Mouse (Mus musculus) left cerebral cortex, adult 8-10 months (tissue): ENCODE data around the gene Slc30a3. TPM values are rescaled to one million over a fixed set of nuclear protein-coding genes. Genes with fewer than 3 reads are reported as not detected.
"Not testable (repeated sequence)": the region's sequence is repeated elsewhere in the genome, so short reads cannot be mapped to it uniquely, and the experiment has no call there.

ENCODE experiments used
- DNase-seq, 2 experiments: peaks; one replicate each; pipeline ENCODE4 v3.0.0; 2022; ENCODE audit warnings: low spot score in 2 of 2
- total RNA-seq, 4 experiments: library from RNA; stranded (reverse); gene quantifications; 2 replicates each; pipeline ENCODE4 v1.2.4; 2022

The Slc30a3 gene
- total RNA-seq, 4 experiments from 2014 or later: 102 to 124 (median 110) TPM

DNA sequence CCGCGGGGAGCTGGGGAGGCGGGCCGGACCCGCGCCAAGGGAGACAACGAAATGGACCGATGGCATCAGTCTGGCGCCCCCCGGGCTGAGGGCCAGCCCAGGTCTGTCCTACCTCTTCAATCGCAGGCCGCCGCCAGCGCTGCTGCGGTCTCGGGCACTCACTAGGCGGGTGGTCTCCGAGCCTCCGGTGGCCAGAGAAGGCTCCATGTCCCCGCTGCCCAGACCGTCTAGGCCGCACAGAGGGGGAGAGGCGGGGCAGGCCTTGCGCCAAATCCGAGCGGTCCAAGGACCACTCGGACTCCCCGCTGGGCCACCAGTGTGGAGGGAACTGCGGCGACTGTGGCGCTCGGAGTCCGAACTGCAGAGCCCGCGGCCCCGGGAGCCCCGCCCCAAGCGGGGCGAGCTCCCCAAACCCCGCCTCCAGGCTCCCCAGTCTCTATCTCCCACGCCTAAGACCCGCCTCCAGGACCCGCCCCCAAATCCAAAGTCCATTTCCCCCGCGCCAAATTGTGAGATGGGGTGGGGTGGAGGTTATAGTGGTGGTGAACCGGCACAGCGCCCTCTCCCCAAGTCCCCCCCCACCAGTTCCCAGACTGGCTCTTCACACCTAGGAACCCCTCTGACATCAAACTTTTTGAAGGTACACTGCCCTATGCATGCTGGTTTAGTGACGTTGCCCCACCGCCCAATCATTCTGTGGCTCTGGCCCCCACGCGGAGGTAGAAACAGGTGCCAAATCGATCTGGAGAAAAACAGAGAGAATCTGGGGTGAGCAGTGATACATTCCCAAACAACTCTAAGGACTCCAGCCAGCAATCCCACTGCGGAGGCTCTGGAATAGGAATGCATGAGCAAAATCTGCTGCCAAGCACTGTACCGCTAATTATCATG, 14.6 kb downstream of the Slc30a3 start:
- DNase-seq: peak in 1 of 2 experiments; percentile 69

- peak in 1 of 2 experiments; percentile 70 for DNase-seq
These were observed 15.6 kb downstream of the Slc30a3 start for GRCm38 (mm10) chr5:31092231-31092975.

GRCm38 (mm10) chr5:31087131-31087530, 20.9 kb downstream of the Slc30a3 start:
- DNase-seq: no peak

DNA sequence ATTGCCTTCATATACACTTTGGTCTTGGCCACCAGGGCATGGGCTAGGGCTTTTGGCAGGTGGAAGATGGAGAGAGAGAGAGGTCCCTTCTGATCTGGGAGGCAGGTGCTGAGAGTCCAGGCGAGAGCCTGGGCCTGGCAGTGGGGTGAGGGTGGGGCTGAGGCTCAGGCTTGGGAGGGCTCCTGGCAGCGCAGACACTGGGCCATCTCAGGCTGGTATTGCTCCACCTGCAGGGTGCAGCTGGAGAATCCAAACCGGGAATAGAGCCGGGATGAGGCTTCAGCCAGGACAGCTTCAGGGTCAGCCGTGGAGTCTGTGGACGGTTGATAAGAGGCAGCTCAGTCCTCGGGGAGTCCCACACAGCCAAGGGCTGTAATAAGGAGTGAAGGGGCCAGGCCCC, 21.4 kb downstream of the Slc30a3 start:
- DNase-seq: no peak

- DNase-seq: no peak
These were observed 24.1 kb downstream of the Slc30a3 start for GRCm38 (mm10) chr5:31083949-31084348.

- DNase-seq: no peak
These were observed 25.0 kb downstream of the Slc30a3 start for GRCm38 (mm10) chr5:31082935-31083625.

DNA sequence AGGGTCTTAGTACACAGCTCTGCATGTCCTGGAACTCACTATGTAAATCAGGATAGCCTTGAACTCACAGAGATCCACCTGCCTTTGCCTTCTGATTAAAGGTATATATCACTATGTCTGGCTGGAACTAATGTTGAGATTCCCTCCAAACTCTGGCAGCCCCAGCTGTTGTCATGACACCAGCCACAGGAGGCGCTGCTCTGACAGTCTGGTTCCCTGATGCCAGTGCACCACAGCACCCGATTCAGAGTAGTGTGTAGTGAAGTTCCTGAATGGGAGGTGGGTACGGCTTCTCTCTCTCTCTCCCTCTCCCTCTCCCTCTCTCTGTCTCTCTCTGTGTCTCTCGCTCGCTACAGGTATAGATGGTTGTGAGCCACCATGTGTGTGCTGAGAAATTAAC, 25.7 kb downstream of the Slc30a3 start:
- DNase-seq: no peak

- no peak for DNase-seq
These were observed 26.7 kb downstream of the Slc30a3 start for GRCm38 (mm10) chr5:31081386-31081785.

GRCm38 (mm10) chr5:31080795-31081164, 27.3 kb downstream of the Slc30a3 start:
- DNase-seq: no peak

- DNase-seq: peak in 1 of 2 experiments; percentile 77
These were observed 27.8 kb downstream of the Slc30a3 start for GRCm38 (mm10) chr5:31080059-31080794.

GRCm38 (mm10) chr5:31076346-31076745, 31.7 kb downstream of the Slc30a3 start:
- DNase-seq: no peak

DNA sequence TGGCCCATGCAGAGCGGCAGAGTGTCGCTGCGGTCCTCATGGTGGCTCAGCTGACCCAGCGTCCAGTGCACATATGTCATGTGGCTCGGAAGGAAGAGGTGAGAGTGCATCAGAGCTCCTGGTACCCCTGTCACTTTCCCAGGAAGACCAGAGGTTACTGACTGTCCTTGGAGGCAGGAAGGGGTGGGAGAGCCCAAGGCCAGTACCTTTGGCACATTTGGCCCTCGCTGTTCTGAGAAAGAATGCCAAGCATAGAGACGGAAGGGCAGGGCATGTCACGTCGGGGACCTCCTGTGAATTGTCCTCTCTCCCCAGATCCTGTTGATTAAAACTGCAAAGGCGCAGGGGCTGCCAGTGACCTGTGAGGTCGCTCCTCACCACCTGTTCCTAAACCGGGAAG, 34.9 kb downstream of the Slc30a3 start:
- DNase-seq: no peak

DNA sequence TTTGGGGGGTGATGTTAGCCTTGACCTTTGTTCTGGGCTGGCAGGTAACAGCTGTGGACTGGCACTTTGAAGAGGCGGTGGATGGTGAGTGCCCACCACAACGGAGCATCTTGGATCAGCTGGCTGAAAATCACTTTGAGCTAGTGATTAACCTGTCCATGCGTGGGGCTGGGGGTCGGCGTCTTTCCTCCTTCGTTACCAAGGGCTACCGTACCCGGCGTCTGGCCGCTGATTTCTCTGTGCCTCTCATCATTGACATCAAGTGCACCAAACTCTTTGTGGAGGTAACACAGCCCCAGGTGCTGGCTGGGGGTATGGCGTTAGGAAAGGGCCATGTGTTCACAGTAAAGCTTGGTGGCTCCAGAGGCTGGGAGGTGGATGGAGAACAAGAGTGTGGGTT, 36.2 kb downstream of the Slc30a3 start:
- DNase-seq: no peak

DNA sequence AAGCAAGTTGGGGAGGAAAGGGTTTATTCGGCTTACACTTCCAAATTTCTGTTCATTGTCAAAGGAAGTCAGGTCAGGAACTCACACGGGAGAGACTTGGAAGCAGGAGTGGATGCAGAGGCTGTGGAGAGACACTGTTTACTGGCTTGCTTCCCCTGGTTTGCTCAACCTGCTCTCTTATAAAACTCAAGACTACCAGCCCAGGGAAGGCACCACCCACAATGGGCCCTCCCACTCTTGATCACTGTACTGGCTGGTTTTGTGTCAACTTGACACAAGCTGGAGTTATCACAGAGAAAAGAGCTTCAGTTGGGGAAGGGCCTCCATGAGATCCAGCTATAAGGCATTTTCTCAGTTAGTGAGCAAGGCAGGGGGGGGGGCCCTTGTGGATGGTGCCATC, 37.0 kb downstream of the Slc30a3 start:
- DNase-seq: no peak

DNA sequence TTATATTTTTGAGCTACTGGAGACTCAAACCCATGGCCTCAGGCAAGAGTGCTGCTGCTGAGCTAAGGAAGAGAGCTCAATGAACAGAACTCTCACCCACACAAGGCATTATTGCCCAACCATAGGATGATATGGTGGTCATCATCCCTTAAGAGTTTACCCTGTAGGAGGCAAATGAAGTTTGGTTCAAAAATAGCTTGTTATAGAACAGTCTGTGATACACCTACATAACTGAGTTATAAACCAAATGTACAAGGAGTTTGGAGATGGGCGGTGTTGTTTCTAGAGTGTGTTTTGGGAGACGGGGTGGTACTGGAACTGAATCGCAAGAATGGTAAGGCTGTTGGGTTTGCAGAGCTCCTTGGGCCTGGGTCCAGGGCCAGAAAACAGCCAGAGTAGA, 38.2 kb downstream of the Slc30a3 start:
- DNase-seq: no peak

- DNase-seq: no peak
These were observed 52.6 kb downstream of the Slc30a3 start for GRCm38 (mm10) chr5:31055216-31056140.

DNA sequence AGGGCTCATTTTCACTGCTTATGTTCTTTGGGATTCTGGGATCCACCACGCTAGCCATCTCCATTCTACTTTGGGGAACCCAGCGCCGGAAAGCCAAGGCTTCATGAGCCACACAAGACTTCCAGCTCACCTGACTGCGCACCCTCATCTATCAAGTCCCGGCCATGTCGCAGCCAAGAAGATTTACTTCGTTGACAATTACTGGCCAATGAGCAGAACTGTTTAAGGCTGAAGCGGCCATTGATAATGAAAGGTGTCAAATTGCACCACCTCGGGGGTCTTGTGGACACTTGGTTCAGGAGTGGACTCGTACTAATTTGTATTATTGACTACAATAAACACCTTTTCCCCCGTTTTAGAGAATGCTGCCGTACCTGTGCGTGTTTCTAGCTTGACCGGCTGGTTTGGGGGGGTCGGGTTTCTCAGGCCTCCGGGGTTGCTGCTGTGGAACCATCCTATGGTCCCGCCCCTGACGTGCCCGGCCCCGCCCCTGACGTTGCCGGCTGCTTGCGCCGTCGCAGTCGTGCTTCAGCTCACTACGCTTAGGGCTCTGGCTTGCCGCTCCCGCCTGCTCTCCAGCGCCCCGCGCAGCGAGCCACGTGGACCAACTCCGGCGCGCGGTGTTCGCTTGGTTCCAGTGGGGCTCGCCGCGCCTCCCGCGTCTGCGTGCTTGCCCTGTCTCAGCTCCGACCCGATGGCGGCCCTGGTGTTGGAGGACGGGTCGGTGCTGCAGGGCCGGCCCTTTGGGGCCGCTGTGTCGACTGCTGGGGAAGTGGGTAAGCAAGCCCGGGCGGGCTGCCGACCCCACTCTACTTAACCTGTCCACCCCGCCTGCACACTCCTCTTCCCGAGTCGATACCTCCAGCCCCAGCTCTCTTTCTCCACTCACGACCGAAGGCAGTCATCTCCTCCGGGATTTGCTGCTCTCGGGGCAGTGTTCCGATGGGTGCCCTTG, 53.5 kb downstream of the Slc30a3 start, which contains the start of gene Cad:
Gene Cad (plus strand): TSS at position 520 of the 955 bp plus-strand sequence.
- DNase-seq: peak; percentile 83 to 92

GRCm38 (mm10) chr5:31053728-31054127, 54.3 kb downstream of the Slc30a3 start:
- not testable (repeated sequence) for DNase-seq

DNA sequence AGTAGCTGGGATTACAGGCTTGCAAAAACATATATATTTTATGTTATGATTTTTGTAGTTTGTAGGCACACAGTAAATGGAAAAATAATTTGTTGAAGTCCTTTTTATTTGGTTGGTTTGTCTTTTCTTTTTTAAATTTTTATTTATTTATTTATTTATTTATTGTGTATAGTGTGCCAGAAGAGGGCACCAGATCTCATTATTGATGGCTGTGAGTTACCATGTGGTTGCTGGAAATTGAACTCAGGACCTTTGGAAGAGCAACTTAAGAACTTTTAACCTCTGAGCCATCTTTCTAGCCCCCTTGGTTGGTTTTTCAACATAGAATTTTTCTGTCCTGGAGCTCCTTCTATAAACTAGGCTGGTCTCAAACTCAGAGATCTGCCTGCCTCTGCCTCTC, 57.6 kb downstream of the Slc30a3 start:
- no peak for DNase-seq
